Mouse (Mus musculus) effector memory CD4-positive, alpha-beta T cell, adult 7 months (primary cell): ENCODE results near the gene Sirpb1a. TPM values are rescaled to one million over a fixed set of nuclear protein-coding genes. Genes with fewer than 3 reads are reported as not detected.

Source experiments
- polyA plus RNA-seq: library from polyadenylated mRNA; unstranded; fragments of 100-300 nt; shearing (Covaris generic); gene quantifications from one replicate; pipeline ENCODE4 v1.2.1, GENCODE M21; 2017

The Sirpb1a gene
- polyA plus RNA-seq: not detected

GRCm38 (mm10) chr3:15426447-15426846, at the start of gene Sirpb1a:
Gene Sirpb1a, minus strand, starts transcription at chr3:15426520.

DNA sequence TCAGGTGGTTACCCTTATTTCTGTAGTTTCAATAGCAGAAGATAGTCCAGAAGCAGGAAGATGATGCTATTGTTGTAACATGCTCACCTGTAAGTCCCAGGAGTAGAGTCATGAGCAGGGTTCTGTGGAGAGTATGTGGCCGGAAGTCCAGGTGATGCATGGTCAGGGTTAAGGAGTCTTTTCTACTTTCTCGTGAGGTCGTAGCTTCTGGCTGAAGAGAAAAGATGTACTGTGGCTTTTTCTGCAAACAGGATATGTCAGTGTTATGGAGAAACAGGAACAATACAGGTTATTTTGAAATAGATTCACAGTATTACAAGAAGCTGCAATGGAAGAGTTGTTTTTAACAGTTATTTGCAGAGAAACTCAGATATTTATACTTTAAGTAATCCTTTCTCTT, 94.3 kb downstream of the Sirpb1a start, which contains the start of gene Gm9733:
Gm9733 (minus strand) TSS at position 240 of the 400 bp plus-strand sequence.

Other genes with a start within 250 kb of the Sirpb1a start
- gene Gm9733, start 94.2 kb downstream of the Sirpb1a start, polyA plus RNA-seq: not detected
- gene Sirpb1b, start 148.5 kb upstream of the Sirpb1a start, polyA plus RNA-seq: not detected